Mouse (Mus musculus) cerebellum, postnatal 14 days (tissue): ENCODE data around the gene Suclg2.

Source experiments
- DNase-seq, 2 experiments: peaks; one replicate each; pipeline ENCODE4 v3.0.0; 2021; ENCODE audit warnings: mixed read lengths in 2 of 2

Suclg2 gene

DNA sequence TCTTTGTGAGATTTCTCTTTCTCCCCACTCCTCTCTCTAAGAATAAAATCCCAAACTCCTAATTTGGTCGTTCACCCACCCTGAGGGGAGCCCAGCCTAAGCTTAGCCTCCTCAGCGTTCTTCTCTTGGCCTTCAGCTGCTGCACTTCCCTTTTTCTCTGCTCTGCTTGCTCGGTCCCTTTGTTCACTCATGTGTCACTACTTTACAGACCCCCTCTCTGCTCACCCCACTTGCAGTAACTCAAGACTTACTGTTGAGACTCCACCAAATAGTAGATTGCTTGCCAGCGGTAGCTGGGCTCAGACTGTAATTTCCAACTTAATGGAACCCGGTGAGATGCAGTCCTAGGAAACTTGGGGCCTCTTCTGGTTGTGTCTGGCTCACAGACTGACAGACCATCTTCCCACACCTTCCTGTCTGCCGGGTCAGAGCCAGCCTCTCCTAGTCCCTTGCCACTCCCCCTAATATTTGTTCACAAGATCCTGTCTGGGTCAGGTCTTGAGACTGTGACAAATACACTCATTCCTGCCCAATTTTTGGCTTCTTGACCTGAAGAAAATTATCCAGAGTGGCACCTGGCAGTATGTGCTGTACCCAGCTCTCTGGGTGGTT, 166.2 kb downstream of the Suclg2 start:
- DNase-seq, result no peak

DNA sequence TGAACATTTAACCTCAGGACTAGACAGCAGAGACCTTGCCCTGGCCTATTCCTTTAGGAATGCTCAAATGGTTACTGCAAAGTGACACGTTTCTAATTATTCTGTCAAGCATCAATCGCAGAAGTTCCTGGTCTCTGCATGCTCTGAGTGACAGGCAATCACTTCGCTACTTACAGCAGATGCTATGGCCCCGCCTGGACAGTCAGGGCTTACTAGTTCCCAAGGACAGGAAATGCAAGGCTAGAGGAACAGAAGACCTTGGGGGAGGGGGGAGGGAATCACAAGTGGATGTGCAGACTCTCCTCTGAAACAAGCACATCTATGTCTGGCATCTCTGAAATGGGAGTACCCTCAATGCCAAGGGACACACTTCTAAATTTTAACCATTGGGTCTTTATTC, 167.6 kb downstream of the Suclg2 start:
- DNase-seq, result no peak

DNA sequence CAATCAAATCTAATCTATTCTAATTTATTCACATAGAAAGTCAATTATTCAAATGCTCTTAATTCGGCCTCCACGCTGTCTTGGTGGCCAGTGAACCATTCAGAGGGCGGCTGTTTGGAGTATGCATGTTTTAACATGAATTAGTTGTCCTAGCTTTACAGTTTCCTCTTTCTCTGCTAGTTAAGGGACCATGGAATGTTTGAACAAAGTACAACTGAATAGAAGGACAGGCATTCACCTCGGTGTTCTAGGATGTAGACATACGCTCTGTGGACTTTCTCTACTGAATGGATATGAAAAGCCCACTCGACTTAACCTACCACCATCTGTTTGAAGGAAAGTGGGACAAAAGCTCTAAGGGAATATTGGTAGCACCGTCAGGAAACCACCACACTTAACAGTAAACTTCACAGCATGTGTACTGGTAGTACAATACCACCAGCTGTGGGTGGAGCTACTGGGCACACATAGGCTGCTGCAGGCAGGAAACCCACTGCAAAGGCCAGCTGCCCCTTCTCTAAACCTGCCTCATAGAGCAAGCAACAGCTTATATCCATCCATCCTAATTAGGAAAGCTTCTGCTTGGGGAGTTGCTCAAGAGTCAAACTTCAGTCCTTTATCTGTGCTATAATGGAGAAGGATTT, 172.3 kb downstream of the Suclg2 start:
- DNase-seq, result no peak

DNA sequence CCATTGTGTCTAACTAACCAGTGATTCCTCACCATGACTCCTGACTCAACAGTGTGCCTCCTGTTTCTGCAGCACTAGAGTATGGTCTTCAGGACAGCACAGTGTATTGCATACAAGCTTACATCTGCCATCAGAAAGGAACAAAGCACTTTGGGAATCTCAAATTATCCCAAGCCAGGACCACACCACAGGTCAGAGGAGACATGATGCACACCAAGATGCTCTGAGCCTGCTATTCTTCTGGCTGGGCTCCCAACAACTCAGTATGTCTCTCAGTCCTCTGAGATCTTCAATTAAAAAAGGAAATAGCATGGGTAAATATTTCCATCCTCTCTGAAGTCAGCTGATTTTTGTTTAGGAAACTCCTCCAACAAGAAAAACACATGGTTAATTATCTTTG, 172.9 kb downstream of the Suclg2 start:
- no peak for DNase-seq

DNA sequence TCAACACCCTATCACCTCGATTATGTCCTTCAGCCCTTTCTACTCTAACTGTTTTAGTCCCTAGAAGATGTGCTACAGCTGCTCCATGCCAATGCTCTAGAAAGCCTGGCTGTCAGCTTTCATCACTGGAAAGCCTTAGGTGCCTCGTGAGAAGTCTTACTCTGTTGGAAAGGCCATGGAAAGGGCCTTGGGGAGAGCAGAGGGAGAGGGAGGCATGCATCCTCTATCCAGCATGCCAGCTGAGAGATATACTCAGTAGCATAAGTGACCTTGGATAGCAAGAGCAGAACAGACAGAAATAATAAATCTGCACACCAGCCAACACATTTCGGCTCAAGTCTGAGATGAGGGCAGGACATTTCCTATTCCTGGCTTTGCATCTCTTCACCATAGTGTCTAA, 173.3 kb downstream of the Suclg2 start:
- DNase-seq, result no peak

DNA sequence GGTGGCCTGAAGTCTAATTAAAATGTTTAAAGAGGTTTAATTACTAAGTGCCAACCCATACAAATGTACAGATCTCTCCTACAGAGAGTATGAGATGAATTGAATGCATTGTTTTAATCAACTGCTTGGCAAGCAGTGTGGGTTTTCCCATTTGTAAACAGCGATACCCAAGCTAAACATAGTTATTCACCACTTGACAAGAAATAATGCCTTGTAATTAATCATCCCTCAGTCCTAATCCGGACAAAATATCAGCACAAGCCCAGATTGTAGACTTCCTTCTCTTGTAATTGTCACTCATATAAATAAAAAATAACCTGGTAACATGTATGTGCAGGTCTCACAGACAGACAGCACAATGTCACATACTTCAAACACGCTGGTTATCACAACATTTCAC, 183.4 kb downstream of the Suclg2 start:
- no peak for DNase-seq

DNA sequence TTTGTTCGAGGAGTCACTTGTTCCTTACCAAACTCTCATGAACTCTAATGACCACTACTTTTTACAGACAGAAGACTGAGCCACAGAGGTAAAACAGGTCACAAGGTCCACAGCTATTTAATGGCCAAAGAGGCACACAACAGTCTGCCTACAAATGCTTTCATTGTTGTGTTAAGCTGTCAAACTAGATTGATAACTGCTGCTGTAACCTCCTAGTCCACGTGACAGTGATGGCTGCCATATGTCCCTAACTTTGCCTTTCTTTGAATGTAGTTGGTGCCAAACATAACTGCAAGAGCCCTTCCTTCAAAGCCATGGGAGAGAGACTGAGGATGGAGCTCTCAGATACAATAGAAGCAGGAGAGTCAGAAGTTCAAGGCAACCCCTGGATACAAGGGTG, 198.8 kb downstream of the Suclg2 start:
- DNase-seq, result no peak

DNA sequence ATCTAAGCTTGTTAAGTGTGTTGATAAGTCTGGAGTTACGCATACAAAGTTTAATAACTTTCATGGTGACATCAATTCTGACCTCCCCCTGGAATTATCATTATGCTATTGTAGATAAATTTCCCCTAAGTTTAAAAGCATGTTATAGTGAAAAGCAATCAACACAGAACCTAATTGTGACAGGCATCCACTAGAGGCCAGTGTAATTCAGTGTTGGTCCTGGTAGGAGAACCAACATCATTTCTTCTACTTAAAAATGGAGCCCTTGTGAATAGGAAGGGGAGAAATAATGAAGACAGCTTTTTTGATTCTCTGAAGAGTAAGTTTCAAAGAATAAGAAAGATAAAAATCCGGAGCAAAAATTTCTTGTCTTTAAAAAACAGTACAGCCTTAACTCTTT, 200.2 kb downstream of the Suclg2 start:
- peak; percentile 6 to 9 for DNase-seq

DNA sequence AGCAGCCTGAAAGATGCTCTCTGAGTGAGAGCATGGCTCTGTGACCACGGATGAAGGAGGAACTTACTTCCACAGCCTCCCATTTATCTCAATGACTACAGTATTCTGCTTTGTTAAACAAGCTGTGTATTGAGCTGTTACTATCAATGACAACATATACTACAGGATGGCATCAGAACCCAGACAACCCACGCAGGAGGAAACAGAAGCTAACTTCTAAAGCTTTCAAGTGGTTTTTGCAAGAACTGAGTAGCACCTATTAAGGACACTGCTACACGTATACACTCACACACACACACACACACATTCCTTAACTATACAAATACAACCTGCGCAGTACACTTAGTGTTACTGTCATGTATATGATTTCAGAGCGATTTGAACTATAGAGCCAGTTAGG, 202.9 kb downstream of the Suclg2 start:
- no peak for DNase-seq

DNA sequence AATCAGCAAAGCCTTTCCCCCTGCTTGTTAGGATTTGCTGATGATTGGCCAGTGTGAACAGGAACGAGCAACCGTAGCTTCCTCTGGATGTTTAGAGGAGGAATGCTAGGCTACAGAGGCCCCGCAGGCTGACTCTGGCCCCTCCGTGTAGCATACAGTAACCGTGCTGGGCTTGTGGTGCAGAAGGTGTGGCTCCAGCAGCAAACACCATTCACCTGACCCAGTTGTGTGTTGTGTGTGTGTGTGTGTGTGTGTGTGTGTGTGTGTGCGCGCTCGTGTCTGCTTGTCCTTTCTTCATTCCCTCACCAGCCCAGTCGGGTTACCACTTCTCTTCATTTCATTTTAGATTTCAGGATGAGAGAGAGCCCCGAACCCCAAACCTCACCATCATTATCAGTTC, 203.9 kb downstream of the Suclg2 start:
- DNase-seq, result no peak

DNA sequence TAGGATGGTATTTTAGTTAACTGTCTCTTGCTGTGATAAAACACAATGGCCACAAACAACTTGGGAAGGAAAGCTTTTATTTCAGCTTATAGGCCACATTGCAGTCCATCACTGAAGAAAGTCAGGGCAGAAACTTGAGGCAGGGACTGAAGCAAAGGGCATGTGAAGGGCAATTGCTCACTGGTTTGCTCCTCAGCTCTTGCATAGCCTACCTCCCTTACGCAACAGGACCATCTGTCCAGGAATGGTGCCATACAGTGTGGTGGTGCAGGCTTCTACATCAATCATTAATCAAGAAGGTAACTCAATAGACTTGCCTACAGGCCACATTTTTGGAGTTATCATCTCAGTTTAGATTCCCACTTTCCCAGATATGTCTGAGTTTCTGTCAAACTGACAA, 206.9 kb downstream of the Suclg2 start:
- no peak for DNase-seq

DNA sequence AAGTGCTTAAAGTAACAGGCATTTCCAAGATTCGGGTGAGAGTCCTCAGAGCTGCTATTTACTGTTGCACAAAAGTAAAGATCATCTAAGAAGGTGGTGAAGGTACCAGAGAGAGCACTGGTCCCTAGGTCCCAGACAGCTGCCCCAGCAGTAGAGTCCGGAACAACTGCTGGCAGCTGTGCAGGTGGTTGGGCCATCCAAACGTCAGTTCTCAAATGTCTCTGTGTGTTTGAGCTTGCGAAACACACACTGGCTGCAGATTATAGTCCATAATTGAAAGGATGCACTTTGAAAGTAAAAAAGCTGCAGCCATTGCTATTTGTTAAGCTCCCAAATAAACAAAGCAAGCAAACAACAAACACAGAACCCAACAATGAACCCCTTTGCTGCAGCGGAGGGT, 217.8 kb downstream of the Suclg2 start:
- no peak for DNase-seq

DNA sequence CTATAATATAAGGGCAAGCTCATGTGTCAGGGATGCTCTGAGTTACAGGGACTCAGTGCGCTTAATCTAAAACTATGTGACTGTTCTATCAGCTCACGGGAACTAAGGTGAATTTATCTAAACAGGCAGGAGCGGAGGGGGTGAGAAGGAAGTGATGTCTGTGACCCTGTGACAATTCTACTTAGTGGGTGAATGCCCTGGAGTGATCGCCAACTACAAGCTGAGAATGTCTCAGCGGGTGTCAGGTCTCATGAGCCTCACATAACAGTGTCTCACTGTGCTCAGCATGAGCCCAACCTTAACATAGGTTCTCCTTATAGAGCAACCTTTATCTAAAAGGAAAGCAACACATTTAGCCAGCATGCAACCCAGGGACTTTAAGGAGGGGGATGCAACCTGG, 219.0 kb downstream of the Suclg2 start:
- no peak for DNase-seq

DNA sequence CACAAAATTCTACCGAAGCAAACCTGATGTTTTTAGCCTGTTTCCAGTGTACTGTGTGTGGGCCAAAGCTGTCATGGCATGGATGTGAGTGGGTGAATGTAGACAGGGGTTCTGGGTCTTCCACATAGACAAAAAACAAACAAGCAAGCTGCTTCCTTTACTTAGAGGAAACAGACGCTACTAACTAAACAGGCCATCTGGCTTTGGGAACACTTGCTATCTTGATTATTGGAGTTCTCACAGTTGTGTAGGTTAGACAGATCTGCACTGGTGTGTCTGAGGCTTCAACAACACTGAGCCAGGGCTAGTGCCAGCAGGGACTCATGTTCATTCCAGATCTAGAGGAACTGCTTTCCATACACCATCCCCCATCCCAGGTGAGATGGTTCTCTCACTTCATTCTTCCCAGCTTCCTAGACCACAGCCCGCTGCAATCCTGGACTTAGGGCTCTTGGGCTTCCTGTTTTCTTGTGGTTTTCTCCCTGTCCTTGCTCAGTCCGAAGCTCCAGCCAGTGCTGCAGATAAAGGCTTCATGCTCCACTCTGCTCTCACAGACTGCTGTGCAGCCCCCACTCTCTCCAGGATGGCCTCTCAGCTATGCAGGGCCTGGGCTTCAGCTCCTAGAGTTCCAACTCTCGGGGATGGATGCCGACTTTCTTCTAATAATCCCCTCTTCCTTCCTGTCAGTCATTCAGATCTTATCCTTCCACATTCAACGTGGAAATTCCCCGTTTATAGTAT, 226.2 kb downstream of the Suclg2 start:
- DNase-seq, result no peak

DNA sequence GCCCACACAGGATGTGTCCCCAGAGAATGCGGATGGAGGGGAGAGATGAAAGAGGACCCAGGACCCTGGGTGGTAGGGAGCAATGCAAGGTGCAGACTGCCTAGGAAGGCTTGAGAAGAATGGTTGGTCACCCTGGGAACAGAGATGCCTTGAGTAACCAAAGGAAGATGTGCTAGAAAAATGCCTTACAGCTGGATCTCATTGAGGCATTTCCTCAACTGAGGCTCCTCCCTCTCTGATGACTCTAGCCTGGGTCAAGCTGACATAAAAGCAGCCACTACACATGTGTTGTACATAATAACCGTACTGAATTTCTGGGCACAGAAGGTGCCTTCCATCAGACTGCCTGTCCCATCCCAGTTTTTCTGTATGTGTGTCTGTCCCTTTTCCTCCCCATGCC, 227.6 kb downstream of the Suclg2 start:
- no peak for DNase-seq

DNA sequence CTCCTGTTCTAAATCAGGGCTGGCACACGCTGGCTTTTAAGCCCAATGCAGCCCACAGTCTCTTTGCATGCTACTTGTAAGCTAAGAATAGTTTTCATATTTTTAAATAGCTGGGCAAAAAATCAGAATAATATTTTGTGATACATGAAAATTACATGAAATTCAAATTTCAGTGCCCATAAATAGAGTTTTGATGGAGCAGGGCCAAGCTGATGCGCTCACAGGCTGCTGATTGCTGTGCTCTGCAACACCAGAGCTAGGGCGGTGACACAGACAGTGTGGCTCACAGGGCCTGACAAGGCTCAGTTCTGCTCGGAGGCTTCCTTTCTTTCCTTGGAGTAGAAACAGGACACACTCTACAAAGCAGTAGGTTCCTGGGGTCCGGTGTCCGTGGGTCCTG, 232.8 kb downstream of the Suclg2 start:
- no peak for DNase-seq

DNA sequence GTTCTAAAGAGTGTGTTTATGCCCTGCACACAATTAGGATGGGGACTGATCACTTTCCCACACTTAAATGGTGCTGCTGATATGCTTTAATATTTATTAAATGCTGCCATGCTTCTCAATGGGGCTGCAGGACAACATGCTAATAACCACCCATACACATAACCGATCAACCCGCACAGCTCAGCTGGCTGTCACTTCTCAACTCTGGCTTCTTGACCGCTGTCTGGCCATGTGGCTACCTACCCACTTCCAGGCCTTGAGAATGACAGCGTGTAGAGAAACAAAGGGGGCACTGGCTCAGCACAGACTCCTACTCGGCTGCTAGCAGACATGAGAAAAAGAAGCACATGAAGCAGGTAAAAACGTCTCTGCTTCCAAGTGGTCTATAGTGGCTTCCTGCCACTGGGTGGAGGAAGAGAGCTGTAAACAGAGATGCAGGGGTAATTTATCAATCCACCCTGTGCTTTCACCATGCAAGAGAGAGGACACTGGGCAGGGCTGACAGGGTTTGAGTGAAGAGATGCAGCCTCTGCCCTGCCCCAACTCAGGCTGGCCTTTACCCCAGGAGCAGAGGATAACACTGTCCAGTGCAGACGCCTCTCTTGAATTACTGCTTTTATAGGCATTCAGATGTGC, 234.3 kb downstream of the Suclg2 start:
- DNase-seq, result peak; percentile 74 to 75

DNA sequence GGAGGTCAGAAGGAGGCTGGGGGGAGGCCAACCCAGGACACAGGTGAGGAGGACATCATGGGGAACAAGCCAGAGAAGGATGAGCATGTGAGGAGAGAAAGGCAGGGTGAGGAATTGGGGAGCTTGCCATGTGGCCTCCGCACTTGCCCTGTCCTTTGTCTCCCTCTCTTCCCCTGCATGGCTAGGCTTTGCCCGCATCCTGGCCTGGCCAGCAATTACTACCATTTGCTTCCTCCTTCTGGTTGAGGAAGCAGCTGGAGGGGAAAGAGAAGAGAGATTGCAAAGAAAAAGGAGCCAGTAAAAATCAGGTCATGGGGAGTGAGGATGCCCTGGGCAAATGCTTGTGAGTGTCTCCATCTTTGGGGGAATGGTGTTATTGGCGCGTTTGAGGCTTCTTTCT, 234.9 kb downstream of the Suclg2 start:
- DNase-seq, result peak; percentile 20 to 22

DNA sequence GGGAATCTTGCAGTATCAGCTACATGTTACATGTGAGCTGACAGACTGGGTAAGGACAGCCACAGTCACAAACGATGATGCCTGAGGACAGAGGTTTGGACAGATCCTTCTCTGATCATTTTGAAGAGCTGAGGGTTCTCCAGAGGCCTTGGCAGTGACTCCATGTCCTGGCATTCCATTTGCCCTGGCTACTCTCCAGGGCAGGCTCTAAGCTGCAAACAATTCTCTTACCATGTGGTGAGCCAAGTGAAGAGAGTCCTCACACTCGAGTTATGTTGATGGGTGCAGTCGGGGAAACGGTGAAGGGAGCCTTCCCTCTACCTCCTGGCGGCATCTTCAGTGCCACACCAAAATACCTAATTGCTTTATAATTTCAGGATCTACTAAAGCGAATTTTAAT, 235.5 kb downstream of the Suclg2 start:
- peak; percentile 46 to 51 for DNase-seq

DNA sequence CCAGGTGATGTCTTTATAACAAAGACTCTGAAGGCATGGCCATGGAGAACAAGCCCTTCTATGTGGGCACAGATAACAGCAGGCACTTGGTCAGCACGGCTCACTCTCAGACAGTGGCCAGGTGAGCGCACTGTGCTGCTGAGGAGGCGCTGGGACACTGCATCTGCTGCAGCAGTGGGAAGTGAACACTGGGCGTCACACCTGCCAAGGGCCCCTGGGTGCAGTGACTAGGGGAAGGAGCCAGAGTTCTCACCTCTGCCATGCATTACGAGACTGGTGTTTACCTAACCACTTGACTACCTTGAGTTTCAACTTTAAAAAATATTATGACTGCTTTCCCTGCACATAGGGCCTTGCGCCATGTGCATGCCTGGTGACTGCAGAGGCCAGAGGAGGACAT, 238.8 kb downstream of the Suclg2 start:
- no peak for DNase-seq

DNA sequence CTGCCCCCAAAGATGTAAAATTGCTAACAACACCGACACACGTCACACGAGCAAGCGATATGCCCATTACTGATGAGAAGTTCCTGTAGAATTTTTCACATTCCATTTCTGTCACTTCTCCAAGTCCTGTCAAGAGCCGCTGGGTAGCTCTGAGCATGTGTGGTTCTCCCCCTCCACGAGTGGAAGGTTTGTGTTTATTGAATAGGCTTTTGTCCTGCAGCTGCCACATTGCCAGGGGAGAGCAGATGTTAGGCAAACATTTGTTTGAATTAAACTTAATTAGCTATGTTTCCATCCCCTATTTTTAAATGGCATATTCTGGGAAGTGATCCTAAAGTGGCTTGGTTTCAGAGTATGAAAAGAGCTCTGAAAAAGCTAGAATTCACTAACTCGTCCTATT, 249.1 kb downstream of the Suclg2 start:
- no peak for DNase-seq

DNA sequence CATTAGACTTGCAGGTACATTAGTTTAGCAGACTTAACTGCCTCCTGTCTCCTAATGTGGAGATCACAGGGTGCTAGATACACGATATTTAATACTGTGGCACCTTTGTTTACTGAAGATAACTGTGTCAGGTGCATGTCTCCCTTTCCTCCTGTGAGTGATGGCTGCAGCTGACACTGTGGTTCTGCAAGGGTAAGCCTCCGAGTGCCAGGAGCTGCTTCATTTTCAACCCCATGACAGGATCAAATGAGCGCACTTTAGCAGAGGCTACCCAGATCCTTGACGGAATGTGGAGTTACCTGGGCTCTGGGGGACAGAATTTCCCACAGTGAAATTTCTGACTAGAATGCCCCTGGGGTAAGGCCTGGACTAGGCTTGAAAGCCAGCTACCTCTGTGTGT, 253.3 kb downstream of the Suclg2 start:
- DNase-seq, result no peak

DNA sequence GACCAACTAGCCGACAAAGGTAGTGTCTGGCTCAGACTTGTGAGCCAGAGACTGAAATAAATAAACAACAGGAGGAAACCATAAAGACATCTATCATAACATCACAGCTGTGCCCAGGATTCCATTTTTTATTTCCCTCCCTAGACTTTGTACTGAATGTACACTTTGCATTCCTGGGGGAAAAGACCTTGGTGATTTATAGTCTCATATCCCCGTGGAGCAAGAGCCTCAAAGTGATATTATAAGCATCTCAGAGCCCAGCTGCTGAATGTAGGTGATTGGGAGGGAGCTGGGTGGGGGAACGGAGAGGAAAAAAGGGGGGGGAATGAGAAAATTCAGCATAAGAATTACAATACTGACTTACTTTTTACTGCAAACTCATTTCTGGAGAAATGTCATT, 259.2 kb downstream of the Suclg2 start:
- no peak for DNase-seq

DNA sequence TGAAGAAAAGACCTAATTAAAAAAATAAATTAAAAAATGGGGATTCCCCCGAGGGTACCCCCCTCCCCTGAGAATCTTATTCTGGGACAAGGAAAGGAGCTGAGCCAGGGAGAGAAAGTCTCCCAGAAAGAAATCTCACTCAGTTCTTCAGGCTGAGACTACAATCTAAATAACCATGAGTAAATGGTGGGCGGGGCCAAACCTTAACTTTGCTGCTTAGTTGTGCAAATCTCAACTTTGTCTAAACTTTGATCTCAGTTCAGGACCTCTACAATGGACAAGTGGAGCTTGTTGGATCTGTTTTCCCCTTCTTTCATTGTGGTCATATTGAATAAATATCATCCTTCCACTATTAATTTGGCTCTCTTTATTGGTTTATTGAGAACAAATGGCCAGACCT, 272.4 kb downstream of the Suclg2 start:
- DNase-seq, result no peak
